Mouse (Mus musculus): ENCODE results near the gene Tex45. TPM values are rescaled to one million over a fixed set of nuclear protein-coding genes. Genes with fewer than 3 reads are reported as not detected.
A peak's percentile ranks its signal among the peaks of the same experiment; 100 is the strongest.

The Tex45 gene
- not detected in 2 replicates for total RNA-seq (2021)
- long read RNA-seq, experiment 1 = 0 reads
- long read RNA-seq, experiment 2 = 0 reads

GRCm38 (mm10) chr8:3470562-3470961, at the start of gene Tex45:
Gene Tex45, plus strand, starts transcription at chr8:3470862.
- DNase-seq = no peak

GRCm38 (mm10) chr8:3421507-3421906, 49.2 kb upstream of the Tex45 start:
- no peak for DNase-seq

- no peak for DNase-seq
Observed at GRCm38 (mm10) chr8:3425217-3425616, 45.4 kb upstream of the Tex45 start.

DNA sequence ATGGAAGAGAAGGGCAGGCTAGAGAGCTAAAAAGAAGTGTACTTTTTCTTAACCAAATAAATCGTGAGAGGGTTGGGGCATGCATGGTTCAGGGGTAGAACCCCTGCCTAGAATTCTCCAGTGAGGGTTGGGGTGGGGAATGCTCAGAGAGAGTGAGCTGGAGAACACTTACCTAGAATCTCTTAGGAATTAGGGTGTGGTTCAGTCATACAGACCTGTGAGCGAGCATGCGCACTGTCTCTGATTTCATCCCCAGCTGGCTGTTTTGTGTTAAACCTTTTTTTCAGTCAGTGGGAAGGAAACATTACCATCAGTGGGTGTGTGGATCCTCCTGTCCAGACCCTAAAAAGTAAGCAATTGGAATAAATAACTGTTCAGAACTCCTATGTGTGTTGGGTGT, 44.5 kb upstream of the Tex45 start:
- DNase-seq = no peak

GRCm38 (mm10) chr8:3428426-3428825, 42.2 kb upstream of the Tex45 start:
- no peak for DNase-seq

DNA sequence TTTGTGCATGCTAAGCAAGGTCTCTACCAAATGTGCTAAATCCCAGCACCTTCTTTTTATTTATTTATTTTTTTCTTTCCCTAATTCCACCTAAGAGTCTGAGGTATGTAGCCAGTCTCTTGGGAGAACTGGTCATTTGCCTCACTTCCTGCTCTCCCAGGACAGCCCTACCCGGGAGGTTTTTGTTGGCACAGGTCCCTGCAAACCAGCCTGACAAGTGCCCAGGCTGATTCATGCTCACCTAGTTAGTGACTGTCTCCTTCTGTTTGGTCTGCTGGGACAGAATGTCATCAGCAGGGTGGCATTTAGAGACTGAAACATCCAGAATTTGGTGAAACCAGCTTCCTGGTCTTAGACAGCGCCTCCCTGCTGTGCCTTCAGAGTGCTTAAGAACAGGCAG, 40.7 kb upstream of the Tex45 start:
- DNase-seq = peak; percentile 87

- DNase-seq = no peak
Observed at GRCm38 (mm10) chr8:3431113-3431512, 39.5 kb upstream of the Tex45 start.

DNA sequence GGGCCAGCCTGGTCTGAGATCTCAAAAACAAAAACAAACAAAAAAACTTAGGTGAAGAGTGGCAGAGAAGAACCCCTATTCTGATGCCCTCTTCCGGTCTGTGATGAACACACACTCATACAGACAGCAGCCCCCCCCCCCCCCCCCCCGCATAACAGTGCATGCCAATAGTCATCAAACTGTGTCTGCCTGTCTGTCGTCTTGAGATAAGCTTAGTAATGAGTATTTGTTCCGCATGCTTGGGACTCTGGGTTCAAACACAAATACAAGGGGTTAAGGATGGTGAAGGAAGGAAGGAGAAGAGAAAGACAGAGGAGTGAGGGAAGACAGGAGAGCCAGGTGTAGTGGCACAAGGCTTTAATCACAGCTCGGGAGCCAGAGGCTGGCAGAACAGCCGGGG, 34.2 kb upstream of the Tex45 start:
- no peak for DNase-seq

DNA sequence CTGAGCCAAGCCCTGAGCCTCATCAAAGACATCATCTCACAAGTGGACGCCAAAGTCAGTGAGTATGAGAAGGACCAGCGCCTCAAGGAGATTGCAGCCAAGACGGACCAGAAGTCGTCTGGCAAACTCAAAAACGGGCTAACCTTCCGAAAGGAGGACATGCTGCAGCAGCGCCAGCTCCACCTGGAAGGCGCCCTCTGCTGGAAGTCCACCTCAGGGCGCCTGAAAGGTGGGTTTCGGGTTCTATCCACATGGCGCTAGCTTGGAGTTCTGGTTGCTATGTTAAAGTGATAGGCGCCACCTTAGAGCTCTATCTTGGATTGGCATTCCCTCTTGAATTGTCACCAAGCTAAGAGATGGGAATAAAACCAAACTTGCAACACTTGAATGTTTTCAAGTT, 31.2 kb upstream of the Tex45 start:
- peak; percentile 34 for DNase-seq

- no peak for DNase-seq
Observed at GRCm38 (mm10) chr8:3449226-3449625, 21.4 kb upstream of the Tex45 start.

DNA sequence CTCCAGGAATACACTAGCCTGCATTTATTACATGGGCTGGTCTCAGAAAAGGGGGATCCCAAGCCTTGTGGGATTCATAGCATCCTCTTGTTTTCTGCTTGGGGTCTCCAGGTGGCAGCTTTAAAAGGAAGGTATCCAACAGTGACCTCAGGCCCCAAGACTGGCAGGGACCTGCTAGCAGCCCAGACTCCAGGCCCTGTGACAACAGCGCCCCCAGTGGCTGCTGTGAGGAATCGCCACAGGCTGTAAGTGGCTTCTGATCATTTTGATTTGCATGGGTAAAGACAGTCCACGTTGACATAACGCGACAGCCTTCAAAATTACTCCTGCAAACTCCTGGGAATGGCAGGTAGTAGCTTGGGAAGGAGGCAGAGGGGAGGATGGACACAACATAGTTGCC, 20.0 kb upstream of the Tex45 start:
- peak; percentile 79 for DNase-seq

- DNase-seq = no peak
Observed at GRCm38 (mm10) chr8:3451992-3452391, 18.7 kb upstream of the Tex45 start.

DNA sequence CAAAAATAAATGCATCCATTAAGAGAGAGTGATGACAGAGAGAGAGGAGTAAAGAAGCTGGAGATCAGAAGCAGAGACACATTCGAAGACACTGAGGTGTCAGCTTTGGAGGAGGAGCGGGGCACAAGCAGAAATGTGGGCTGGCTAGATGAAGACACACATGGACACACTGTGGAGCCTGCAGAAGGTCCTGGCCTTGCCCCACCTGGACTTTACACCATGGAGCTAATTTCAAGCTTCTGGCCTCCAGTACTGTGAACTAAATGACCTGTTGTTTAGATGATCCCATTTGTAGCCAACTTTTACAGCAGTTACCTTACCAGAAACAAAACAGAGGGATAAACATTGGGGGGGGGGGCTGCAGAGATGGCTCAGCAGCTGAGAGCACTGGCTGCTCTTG, 7.4 kb upstream of the Tex45 start:
- DNase-seq = no peak

GRCm38 (mm10) chr8:3464309-3464708, 6.4 kb upstream of the Tex45 start:
- peak; percentile 58 for DNase-seq

DNA sequence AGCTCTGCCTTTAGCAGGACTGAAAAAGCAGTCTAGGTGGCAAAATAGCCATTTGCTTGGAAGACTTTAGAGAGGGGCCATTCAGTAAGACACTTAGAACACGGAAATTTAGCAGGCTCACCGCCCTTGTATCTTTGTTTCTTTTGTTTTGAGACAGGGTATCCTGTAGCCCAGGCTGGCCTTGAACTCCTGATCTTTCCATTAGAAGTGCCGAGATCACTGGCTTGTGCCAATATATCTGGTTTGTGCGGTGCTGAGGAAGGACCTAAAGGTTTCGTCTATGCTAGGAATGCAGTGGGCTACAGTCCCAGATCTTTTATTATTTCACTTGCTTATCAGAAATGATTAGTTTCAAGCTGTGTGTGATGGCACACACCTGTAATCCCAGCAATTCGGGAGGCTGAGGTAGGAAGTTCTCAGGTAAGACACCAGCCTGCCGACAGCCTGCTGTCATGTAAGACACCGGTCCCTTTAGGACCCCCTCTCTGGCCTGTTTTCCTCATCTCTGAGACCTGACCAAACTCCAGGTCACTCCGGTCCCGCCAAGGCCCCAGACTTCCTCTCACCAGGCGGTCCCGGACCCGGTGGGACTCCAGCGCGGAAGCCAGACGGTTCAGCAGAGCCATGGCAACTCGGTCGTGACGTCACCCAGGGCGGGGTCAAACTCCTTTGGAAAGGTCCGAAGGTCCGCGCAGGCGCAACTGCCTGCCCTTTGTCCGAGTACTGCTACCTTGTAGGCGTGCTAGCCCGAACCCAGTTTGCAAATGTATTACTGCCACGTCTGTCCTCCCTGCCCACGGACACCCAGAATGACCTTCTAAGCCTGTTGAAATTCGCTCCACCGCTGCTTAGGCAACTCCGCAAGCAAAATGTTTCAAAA, 3.4 kb upstream of the Tex45 start, which contains the start of gene Pex11g:
TSS of gene Pex11g (minus strand) at position 675 of the 880 bp plus-strand sequence.
- peak; percentile 100 for DNase-seq

- no peak for DNase-seq
Observed at GRCm38 (mm10) chr8:3467886-3468545, 2.6 kb upstream of the Tex45 start.

GRCm38 (mm10) chr8:3468838-3469237, 1.8 kb upstream of the Tex45 start:
- no peak for DNase-seq

- DNase-seq = no peak
Observed at GRCm38 (mm10) chr8:3475715-3476429, 5.2 kb downstream of the Tex45 start.

GRCm38 (mm10) chr8:3480221-3480785, 9.6 kb downstream of the Tex45 start:
- no peak for DNase-seq

GRCm38 (mm10) chr8:3481605-3482004, 10.9 kb downstream of the Tex45 start:
- no peak for DNase-seq

GRCm38 (mm10) chr8:3482240-3482740, 11.6 kb downstream of the Tex45 start:
- no peak for DNase-seq

- no peak for DNase-seq
Observed at GRCm38 (mm10) chr8:3483546-3483945, 12.9 kb downstream of the Tex45 start.

Data from adrenal gland, postnatal 14 days (tissue).